Mouse (Mus musculus) forebrain, embryonic 10.5 days (tissue): Measurements from ENCODE around the gene Aqp3. TPM values are rescaled to one million over a fixed set of nuclear protein-coding genes. Genes with fewer than 3 reads are reported as not detected.

Experiments used
- DNase-seq: peaks from one replicate; pipeline ENCODE4 v3.0.0-alpha.2; 2017; ENCODE audit warnings: low spot score; ENCODE audit errors: extremely low spot score
- H3K27ac ChIP-seq: fragments of 300-500 bp; sonication (generic); 2 replicates; pipeline ENCODE4 v1.5.1; 2016; ENCODE audit warnings: mild to moderate bottlenecking
- H3K27me3 ChIP-seq: fragments of 300-500 bp; sonication (generic); 2 replicates; pipeline ENCODE4 v1.6.1; 2016; ENCODE audit warnings: mild to moderate bottlenecking; ENCODE audit not compliant: poor library complexity, severe bottlenecking
- H3K36me3 ChIP-seq: fragments of 300-500 bp; sonication (generic); replicated peaks from 2 replicates; pipeline ENCODE4 v1.6.1; 2016; ENCODE audit warnings: mild to moderate bottlenecking, moderate library complexity
- H3K4me1 ChIP-seq: fragments of 300-500 bp; sonication (generic); 2 replicates; pipeline ENCODE4 v1.6.1; 2016
- H3K4me3 ChIP-seq: fragments of 300-500 bp; sonication (generic); 2 replicates; pipeline ENCODE4 v1.5.1; 2016; ENCODE audit warnings: mild to moderate bottlenecking, moderate library complexity
- H3K9me3 ChIP-seq: fragments of 300-500 bp; sonication (generic); 2 replicates; pipeline ENCODE4 v1.6.1; 2016; ENCODE audit warnings: mild to moderate bottlenecking, moderate library complexity
- WGBS: fragments of 180-500 bp; shearing (Covaris S2); methylation state at CpG from one replicate; pipeline ENCODE4 v1.1.7; 2016; 5-methylcytosine and 5-hydroxymethylcytosine counted together
- polyA plus RNA-seq: library from polyadenylated mRNA; unstranded; fragments of >200 nt; fragmentation: Nextera tagmentation; extraction: Ambion mirVana; gene quantifications from 2 replicates; pipeline ENCODE4 v1.2.1, GENCODE M21; 2016

Aqp3 gene
- polyA plus RNA-seq = 4.6 and 4.9 TPM in 2 replicates

- Histone ChIP-seq H3K27me3 (peaks cover 50% of the 10 kb centered on the region), H3K4me3 (peak within 1 kb of the TSS; percentile 58), H3K9me3 (no peaks in the 10 kb centered on the region), H3K36me3 (no peaks in the 10 kb centered on the region), H3K4me1 (peaks cover 34% of the 10 kb centered on the region), H3K27ac (peak within 1 kb of the TSS; percentile 58)
- WGBS = under 1% methylated on average over 42 of the region's 42 CpGs
- peak; percentile 38 for DNase-seq
Observed at GRCm38 (mm10) chr4:41097871-41098576, at the start of gene Aqp3. Aqp3 (minus strand) TSS chr4:41098183.

GRCm38 (mm10) chr4:41142601-41143000 is 44.6 kb upstream of the Aqp3 start:
- 95% methylated on average over 2 of the region's 2 CpGs for WGBS
- no peak overlapping the region for H3K27ac ChIP-seq

GRCm38 (mm10) chr4:41140174-41140875 is 42.3 kb upstream of the Aqp3 start:
- H3K36me3 ChIP-seq = peaks cover 69% of the 10 kb centered on the region
- peaks cover 13% of the 10 kb centered on the region for H3K4me1 ChIP-seq
- no peak overlapping the region for H3K4me3 ChIP-seq
- H3K9me3 ChIP-seq = peaks cover 8% of the 10 kb centered on the region; the same call in 1 of the 2 replicates
- H3K27me3 ChIP-seq = no peaks in the 10 kb centered on the region
- 95% methylated on average over 6 of the region's 6 CpGs for WGBS
- DNase-seq = no peak
- no peak overlapping the region for H3K27ac ChIP-seq

More at GRCm38 (mm10) chr4:41142601-41143000, 44.6 kb upstream of the Aqp3 start:
- Histone ChIP-seq H3K4me1 (peaks cover 6% of the 10 kb centered on the region), H3K9me3 (peaks cover 8% of the 10 kb centered on the region; the same call in 1 of the 2 replicates), H3K27me3 (no peaks in the 10 kb centered on the region), H3K36me3 (peaks cover 82% of the 10 kb centered on the region), H3K4me3 (no peak overlapping the region)
- DNase-seq = no peak

- no peak for DNase-seq
- Histone ChIP-seq H3K27ac (peak overlapping the region; percentile 100), H3K27me3 (no peaks in the 10 kb centered on the region), H3K4me1 (peaks cover 22% of the 10 kb centered on the region), H3K4me3 (peak overlapping the region; percentile 93), H3K9me3 (peaks cover 8% of the 10 kb centered on the region; the same call in 1 of the 2 replicates), H3K36me3 (peaks cover 39% of the 10 kb centered on the region)
- WGBS = under 1% methylated on average over 8 of the region's 8 CpGs
Observed at GRCm38 (mm10) chr4:41136811-41137210, 38.8 kb upstream of the Aqp3 start.

- H3K4me1 ChIP-seq = peaks cover 22% of the 10 kb centered on the region
- 2% methylated on average over 4 of the region's 4 CpGs for WGBS
- H3K36me3 ChIP-seq = peaks cover 35% of the 10 kb centered on the region
- no peaks in the 10 kb centered on the region for H3K27me3 ChIP-seq
- H3K9me3 ChIP-seq = peaks cover 8% of the 10 kb centered on the region; the same call in 1 of the 2 replicates
- DNase-seq = no peak
- H3K27ac ChIP-seq = peak overlapping the region; percentile 100
- peak overlapping the region; percentile 93 for H3K4me3 ChIP-seq
Observed at GRCm38 (mm10) chr4:41136454-41136805, 38.4 kb upstream of the Aqp3 start.

- Histone ChIP-seq H3K4me1 (peaks cover 22% of the 10 kb centered on the region), H3K36me3 (peaks cover 30% of the 10 kb centered on the region), H3K27me3 (no peaks in the 10 kb centered on the region), H3K4me3 (peak within 1 kb of the TSS; percentile 93), H3K9me3 (peaks cover 8% of the 10 kb centered on the region; the same call in 1 of the 2 replicates), H3K27ac (peak within 1 kb of the TSS; percentile 100)
- WGBS = 1% methylated on average over 58 of the region's 65 CpGs
- peak; percentile 84 for DNase-seq
Observed at GRCm38 (mm10) chr4:41135711-41136453, 37.9 kb upstream of the Aqp3 start, which contains the start of gene Ube2r2. Ube2r2 (plus strand) TSS chr4:41135743.

- peaks cover 22% of the 10 kb centered on the region for H3K4me1 ChIP-seq
- peaks cover 8% of the 10 kb centered on the region; the same call in 1 of the 2 replicates for H3K9me3 ChIP-seq
- peak; percentile 85 for DNase-seq
- H3K36me3 ChIP-seq = peaks cover 22% of the 10 kb centered on the region
- 2% methylated on average over 34 of the region's 70 CpGs for whole genome bisulfite sequencing
- H3K27me3 ChIP-seq = no peaks in the 10 kb centered on the region
- peak overlapping the region; percentile 100 for H3K27ac ChIP-seq
- peak overlapping the region; percentile 93 for H3K4me3 ChIP-seq
Observed at GRCm38 (mm10) chr4:41134935-41135710, 37.1 kb upstream of the Aqp3 start.

GRCm38 (mm10) chr4:41133529-41134291 is 35.7 kb upstream of the Aqp3 start:
- H3K9me3 ChIP-seq = peaks cover 3% of the 10 kb centered on the region; the same call in 1 of the 2 replicates
- WGBS = 83% methylated on average over 6 of the region's 6 CpGs

GRCm38 (mm10) chr4:41132471-41132870 is 34.5 kb upstream of the Aqp3 start:
- H3K27ac ChIP-seq = no peak overlapping the region
- no peaks in the 10 kb centered on the region for H3K9me3 ChIP-seq
- H3K4me3 ChIP-seq = no peak overlapping the region
- no peak for DNase-seq
- peaks cover 15% of the 10 kb centered on the region for H3K4me1 ChIP-seq
- H3K36me3 ChIP-seq = no peaks in the 10 kb centered on the region
- 86% methylated on average over 6 of the region's 6 CpGs for WGBS
- no peaks in the 10 kb centered on the region for H3K27me3 ChIP-seq

More at GRCm38 (mm10) chr4:41133529-41134291, 35.7 kb upstream of the Aqp3 start:
- Histone ChIP-seq H3K36me3 (peaks cover 9% of the 10 kb centered on the region), H3K27me3 (no peaks in the 10 kb centered on the region), H3K4me1 (peaks cover 22% of the 10 kb centered on the region), H3K4me3 (no peak overlapping the region), H3K27ac (peak overlapping the region; percentile 100; the same call in 1 of the 2 replicates)
- DNase-seq = no peak

- no peaks in the 10 kb centered on the region for H3K9me3 ChIP-seq
- H3K27me3 ChIP-seq = no peaks in the 10 kb centered on the region
- no peak for DNase-seq
- H3K4me1 ChIP-seq = peaks cover 6% of the 10 kb centered on the region
- H3K27ac ChIP-seq = no peak overlapping the region
- no peaks in the 10 kb centered on the region for H3K36me3 ChIP-seq
- no peak overlapping the region for H3K4me3 ChIP-seq
- 87% methylated on average over 3 of the region's 3 CpGs for WGBS
Observed at GRCm38 (mm10) chr4:41129836-41130235, 31.9 kb upstream of the Aqp3 start.

GRCm38 (mm10) chr4:41129406-41129805 is 31.4 kb upstream of the Aqp3 start:
- H3K4me3 ChIP-seq = no peak overlapping the region
- H3K9me3 ChIP-seq = no peaks in the 10 kb centered on the region
- H3K4me1 ChIP-seq = peaks cover 2% of the 10 kb centered on the region
- 14% methylated on average over 2 of the region's 2 CpGs for WGBS
- DNase-seq = peak; percentile 35
- no peak overlapping the region for H3K27ac ChIP-seq
- H3K36me3 ChIP-seq = no peaks in the 10 kb centered on the region
- H3K27me3 ChIP-seq = no peaks in the 10 kb centered on the region
